Mouse (Mus musculus): ENCODE measurements at regions not wholly inside any gene's neighbourhood (a gene's known extent, or its start where the extent isn't known, plus 50 kb on each side); places are given as distances from the start of the nearest gene placed in this dataset.

GRCm38 (mm10) chr19:32916507-32917280, 159.4 kb downstream of the Pten start:
- no peak for TF ChIP-seq CTCF (IDR thresholded peaks at IDR 0.05; ENCODE audit: borderline replicate concordance, insufficient read depth, low read depth, low read length)
- no peak for TF ChIP-seq POLR2A (IDR thresholded peaks at IDR 0.05; ENCODE audit: borderline replicate concordance, insufficient read depth, low read length)
